Mouse (Mus musculus): Measurements from ENCODE around the gene Pde1c.

Gene Pde1c

GRCm38 (mm10) chr6:56066632-56067282 is 502.1 kb downstream of the Pde1c start:
- DNase-seq: peak; percentile 26

- no peak for DNase-seq
These were observed 505.2 kb downstream of the Pde1c start for GRCm38 (mm10) chr6:56063736-56064135.

GRCm38 (mm10) chr6:56049104-56049503 is 519.8 kb downstream of the Pde1c start:
- DNase-seq: peak; percentile 12

GRCm38 (mm10) chr6:56048580-56048979 is 520.3 kb downstream of the Pde1c start:
- DNase-seq: no peak

- no peak for DNase-seq
These were observed 524.2 kb downstream of the Pde1c start for GRCm38 (mm10) chr6:56044716-56045115.

- DNase-seq: no peak
These were observed 524.6 kb downstream of the Pde1c start for GRCm38 (mm10) chr6:56044270-56044669.

- no peak for DNase-seq
These were observed 529.3 kb downstream of the Pde1c start for GRCm38 (mm10) chr6:56039476-56040055.

- no peak for DNase-seq
These were observed 533.8 kb downstream of the Pde1c start for GRCm38 (mm10) chr6:56035054-56035453.

GRCm38 (mm10) chr6:56032231-56032630 is 536.7 kb downstream of the Pde1c start:
- DNase-seq: no peak

GRCm38 (mm10) chr6:56029986-56030385 is 538.9 kb downstream of the Pde1c start:
- DNase-seq: no peak

GRCm38 (mm10) chr6:56027966-56028365 is 540.9 kb downstream of the Pde1c start:
- DNase-seq: no peak

- DNase-seq: no peak
These were observed 541.6 kb downstream of the Pde1c start for GRCm38 (mm10) chr6:56027318-56027717.

GRCm38 (mm10) chr6:56025533-56025932 is 543.4 kb downstream of the Pde1c start:
- no peak for DNase-seq

Data from kidney, postnatal 14 days (tissue).